Mouse (Mus musculus): ENCODE measurements at regions not wholly inside any gene's neighbourhood (a gene's known extent, or its start where the extent isn't known, plus 50 kb on each side); places are given as distances from the start of the nearest gene placed in this dataset.

GRCm38 (mm10) chr15:61155530-61155929, 232.7 kb upstream of the A1bg start:
- Histone ChIP-seq H3K27ac (ENCODE audit: low read depth) (no peak overlapping the region), H3K4me3 (ENCODE audit: low read depth, low read length) (no peak overlapping the region), H3K4me1 (ENCODE audit: insufficient read depth) (0 out of 2 replicates have a peak, but pooled peaks cover 4% of the 10 kb centered on the region), H3K36me3 (ENCODE audit: insufficient read depth) (no peaks in the 10 kb centered on the region), H3K27me3 (ENCODE audit: insufficient read depth, low read length) (no peaks in the 10 kb centered on the region), H3K4me2 (no peak overlapping the region), H3K9me3 (ENCODE audit: low read depth, low read length) (no peaks in the 10 kb centered on the region), H3K9ac (no peak overlapping the region)
- DNase-seq (no peak), ATAC-seq (ENCODE audit: insufficient read depth) (no peak)
- 45% methylated on average over 7 of the region's 7 CpGs for WGBS
- no peak for TF ChIP-seq CTCF (IDR thresholded peaks at IDR 0.05; ENCODE audit: low read depth)

GRCm38 (mm10) chr15:61154166-61154565, 231.4 kb upstream of the A1bg start:
- 77% methylated on average over 12 of the region's 12 CpGs for WGBS
- no peak for DNase-seq
- TF ChIP-seq CTCF (IDR thresholded peaks at IDR 0.05; ENCODE audit: low read depth): no peak

GRCm38 (mm10) chr15:61142851-61143250, 220.0 kb upstream of the A1bg start:
- no peak overlapping the region for H3K9ac ChIP-seq
- DNase-seq: no peak
- TF ChIP-seq CTCF (IDR thresholded peaks at IDR 0.05; ENCODE audit: low read depth): no peak
- no peaks in the 10 kb centered on the region for H3K27me3 ChIP-seq (ENCODE audit: insufficient read depth, low read length)
- H3K36me3 ChIP-seq (ENCODE audit: insufficient read depth): no peaks in the 10 kb centered on the region
- WGBS: 71% methylated on average over 3 of the region's 3 CpGs
- H3K4me2 ChIP-seq: no peak overlapping the region
- no peaks in the 10 kb centered on the region for H3K9me3 ChIP-seq (ENCODE audit: low read depth, low read length)
- no peak for ATAC-seq (ENCODE audit: insufficient read depth)
- no peak overlapping the region for H3K4me3 ChIP-seq (ENCODE audit: low read depth, low read length)
- no peak overlapping the region for H3K27ac ChIP-seq (ENCODE audit: low read depth)
- H3K4me1 ChIP-seq (ENCODE audit: insufficient read depth): no peaks in the 10 kb centered on the region

More at GRCm38 (mm10) chr15:61154166-61154565, 231.4 kb upstream of the A1bg start:
- Histone ChIP-seq H3K4me1 (ENCODE audit: insufficient read depth) (0 out of 2 replicates have a peak, but pooled peaks cover 4% of the 10 kb centered on the region), H3K9me3 (ENCODE audit: low read depth, low read length) (no peaks in the 10 kb centered on the region), H3K9ac (no peak overlapping the region), H3K4me3 (ENCODE audit: low read depth, low read length) (no peak overlapping the region), H3K27me3 (ENCODE audit: insufficient read depth, low read length) (no peaks in the 10 kb centered on the region), H3K36me3 (ENCODE audit: insufficient read depth) (no peaks in the 10 kb centered on the region), H3K27ac (ENCODE audit: low read depth) (no peak overlapping the region), H3K4me2 (no peak overlapping the region)
- no peak for ATAC-seq (ENCODE audit: insufficient read depth)

- 85% methylated on average over 5 of the region's 5 CpGs for WGBS
Measured at GRCm38 (mm10) chr15:61139151-61139550, 216.3 kb upstream of the A1bg start.

GRCm38 (mm10) chr15:61136781-61137180, 214.0 kb upstream of the A1bg start:
- Histone ChIP-seq H3K27ac (ENCODE audit: low read depth) (no peak overlapping the region), H3K4me3 (ENCODE audit: low read depth, low read length) (no peak overlapping the region), H3K27me3 (ENCODE audit: insufficient read depth, low read length) (no peaks in the 10 kb centered on the region), H3K36me3 (ENCODE audit: insufficient read depth) (no peaks in the 10 kb centered on the region), H3K9me3 (ENCODE audit: low read depth, low read length) (no peaks in the 10 kb centered on the region), H3K4me2 (no peak overlapping the region), H3K4me1 (ENCODE audit: insufficient read depth) (no peaks in the 10 kb centered on the region), H3K9ac (no peak overlapping the region)
- 86% methylated on average over 2 of the region's 2 CpGs for WGBS
- ATAC-seq (ENCODE audit: insufficient read depth) (no peak), DNase-seq (no peak)
- TF ChIP-seq CTCF (IDR thresholded peaks at IDR 0.05; ENCODE audit: low read depth): no peak

More at GRCm38 (mm10) chr15:61139151-61139550, 216.3 kb upstream of the A1bg start:
- TF ChIP-seq CTCF (IDR thresholded peaks at IDR 0.05; ENCODE audit: low read depth): no peak
- Histone ChIP-seq H3K4me1 (ENCODE audit: insufficient read depth) (no peaks in the 10 kb centered on the region), H3K36me3 (ENCODE audit: insufficient read depth) (no peaks in the 10 kb centered on the region), H3K9ac (no peak overlapping the region), H3K27me3 (ENCODE audit: insufficient read depth, low read length) (no peaks in the 10 kb centered on the region), H3K27ac (ENCODE audit: low read depth) (no peak overlapping the region), H3K4me2 (no peak overlapping the region), H3K4me3 (ENCODE audit: low read depth, low read length) (no peak overlapping the region), H3K9me3 (ENCODE audit: low read depth, low read length) (no peaks in the 10 kb centered on the region)
- no peak for ATAC-seq (ENCODE audit: insufficient read depth)
- DNase-seq: no peak

- no peak overlapping the region for H3K9ac ChIP-seq
Measured at GRCm38 (mm10) chr15:61133316-61133715, 210.5 kb upstream of the A1bg start.

GRCm38 (mm10) chr15:61127971-61128370, 205.2 kb upstream of the A1bg start:
- H3K4me1 ChIP-seq (ENCODE audit: insufficient read depth): no peaks in the 10 kb centered on the region
- TF ChIP-seq CTCF (IDR thresholded peaks at IDR 0.05; ENCODE audit: low read depth): no peak
- ATAC-seq (ENCODE audit: insufficient read depth): no peak
- DNase-seq: peak; percentile 35
- H3K36me3 ChIP-seq (ENCODE audit: insufficient read depth): no peaks in the 10 kb centered on the region
- H3K9me3 ChIP-seq (ENCODE audit: low read depth, low read length): no peaks in the 10 kb centered on the region
- no peak overlapping the region for H3K9ac ChIP-seq
- no peaks in the 10 kb centered on the region for H3K27me3 ChIP-seq (ENCODE audit: insufficient read depth, low read length)
- WGBS: 64% methylated on average over 2 of the region's 2 CpGs
- H3K4me3 ChIP-seq (ENCODE audit: low read depth, low read length): no peak overlapping the region
- no peak overlapping the region for H3K27ac ChIP-seq (ENCODE audit: low read depth)
- no peak overlapping the region for H3K4me2 ChIP-seq

More at GRCm38 (mm10) chr15:61133316-61133715, 210.5 kb upstream of the A1bg start:
- no peak for TF ChIP-seq CTCF (IDR thresholded peaks at IDR 0.05; ENCODE audit: low read depth)
- no peaks in the 10 kb centered on the region for H3K27me3 ChIP-seq (ENCODE audit: insufficient read depth, low read length)
- 65% methylated on average over 1 of the region's 1 CpGs for WGBS
- no peak for DNase-seq
- H3K4me1 ChIP-seq (ENCODE audit: insufficient read depth): no peaks in the 10 kb centered on the region
- no peak overlapping the region for H3K4me3 ChIP-seq (ENCODE audit: low read depth, low read length)
- no peaks in the 10 kb centered on the region for H3K9me3 ChIP-seq (ENCODE audit: low read depth, low read length)
- no peak for ATAC-seq (ENCODE audit: insufficient read depth)
- H3K36me3 ChIP-seq (ENCODE audit: insufficient read depth): no peaks in the 10 kb centered on the region
- no peak overlapping the region for H3K4me2 ChIP-seq
- H3K27ac ChIP-seq (ENCODE audit: low read depth): no peak overlapping the region

GRCm38 (mm10) chr15:61127130-61127529, 204.3 kb upstream of the A1bg start:
- no peaks in the 10 kb centered on the region for H3K4me1 ChIP-seq (ENCODE audit: insufficient read depth)
- no peak for TF ChIP-seq CTCF (IDR thresholded peaks at IDR 0.05; ENCODE audit: low read depth)
- ATAC-seq (ENCODE audit: insufficient read depth) (no peak), DNase-seq (peak; percentile 8)
- no peak overlapping the region for H3K4me3 ChIP-seq (ENCODE audit: low read depth, low read length)
- no peak overlapping the region for H3K27ac ChIP-seq (ENCODE audit: low read depth)
- H3K36me3 ChIP-seq (ENCODE audit: insufficient read depth): no peaks in the 10 kb centered on the region
- H3K4me2 ChIP-seq: no peak overlapping the region
- no peaks in the 10 kb centered on the region for H3K9me3 ChIP-seq (ENCODE audit: low read depth, low read length)
- H3K27me3 ChIP-seq (ENCODE audit: insufficient read depth, low read length): no peaks in the 10 kb centered on the region
- H3K9ac ChIP-seq: no peak overlapping the region

Data from lung, embryonic 14.5 days (tissue).